Mouse (Mus musculus) thymus, adult 2 months (tissue): Measurements from ENCODE around the gene Palld.

ENCODE experiments used
- CTCF ChIP-seq: fragments of 200-500 bp; IDR thresholded peaks from 2 replicates; pipeline ENCODE4 v1.5.1; 2012; ENCODE audit warnings: mild to moderate bottlenecking, control low read depth, low read length, moderate library complexity, borderline replicate concordance; ENCODE audit not compliant: control insufficient read depth, poor library complexity, insufficient read depth; ENCODE audit errors: extremely low read depth
- POLR2A ChIP-seq: fragments of 200-500 bp; IDR thresholded peaks from 2 replicates; pipeline ENCODE4 v1.6.1; 2012; ENCODE audit warnings: mild to moderate bottlenecking, low read length, control low read depth, moderate library complexity; ENCODE audit not compliant: control insufficient read depth, poor library complexity, insufficient read depth; ENCODE audit errors: extremely low read depth

- no peak for TF ChIP-seq CTCF
- no peak for TF ChIP-seq POLR2A
Measured at GRCm38 (mm10) chr8:61700298-61700697, 202.2 kb downstream of the Palld start.
